Mouse (Mus musculus): ENCODE results near the gene Ptprn2.
A peak's percentile ranks its signal among the peaks of the same experiment; 100 is the strongest.

GRCm38 (mm10) chr12:116598123-116599005, 112.8 kb downstream of the Ptprn2 start:
- no peak for TF ChIP-seq CTCF (conservative IDR thresholded peaks at IDR 0.05 in 1 of 2, IDR thresholded peaks at IDR 0.05 in 1 of 2; ENCODE audit: low read depth in 2 of 2, low read length in 2 of 2)
- no peak for TF ChIP-seq MXI1 (IDR thresholded peaks at IDR 0.05; ENCODE audit: low read depth, low read length)
- no peak for TF ChIP-seq MAZ (IDR thresholded peaks at IDR 0.05; ENCODE audit: low read depth, low read length)
- no peak for TF ChIP-seq ELF1 (IDR thresholded peaks at IDR 0.05; ENCODE audit: low read depth, low read length)
- TF ChIP-seq EP300 (IDR thresholded peaks at IDR 0.05; ENCODE audit: low read length), result no peak
- TF ChIP-seq NRF1 (IDR thresholded peaks at IDR 0.05; ENCODE audit: low read depth, low read length), result no peak
- no peak for TF ChIP-seq GABPA (IDR thresholded peaks at IDR 0.05; ENCODE audit: insufficient replicate concordance, low read depth, low read length)
- peak; percentile 79 for TF ChIP-seq USF1 (IDR thresholded peaks at IDR 0.05; ENCODE audit: low read depth, low read length)
